Mouse (Mus musculus): ENCODE data around the gene Ambra1. TPM values are rescaled to one million over a fixed set of nuclear protein-coding genes. Genes with fewer than 3 reads are reported as not detected.

Ambra1 gene
- polyA plus RNA-seq, 1 experiment from 2014 or later = 27.0 TPM

DNA sequence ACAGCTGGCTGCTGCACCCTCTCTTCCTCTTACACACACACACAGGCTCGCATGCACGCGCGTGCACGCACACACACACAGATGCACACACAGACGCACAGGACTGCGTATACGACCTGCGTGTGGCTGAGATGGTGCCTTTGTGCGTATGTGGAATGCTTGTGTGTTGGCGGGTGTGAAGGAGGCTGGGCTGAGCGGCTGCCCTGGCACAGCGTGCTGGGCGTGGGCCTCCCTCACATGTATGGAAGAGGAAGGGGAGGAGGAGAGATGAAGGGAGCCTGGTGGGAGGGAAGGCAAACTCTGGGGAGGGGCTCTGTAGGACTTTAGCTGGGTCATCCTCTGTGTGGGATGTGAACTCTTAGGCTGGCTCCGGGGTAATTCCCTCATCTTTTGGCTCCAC lies 195.5 kb downstream of the Ambra1 start:
- Histone ChIP-seq H3K9me3 (no peaks in the 10 kb centered on the region), H3K27me3 (peaks cover 65% of the 10 kb centered on the region), H3K27ac (replicated peaks) (no peak overlapping the region), H3K4me1 (peaks cover 41% of the 10 kb centered on the region), H3K4me2 (replicated peaks) (no peak overlapping the region), H3K4me3 (no peak overlapping the region), H3K9ac (replicated peaks) (no peak overlapping the region), H3K36me3 (no peaks in the 10 kb centered on the region)
- 90% methylated on average over 15 of the region's 15 CpGs for WGBS
- no peak for ATAC-seq (ENCODE audit: low FRiP score, low read depth)

- H3K4me3 ChIP-seq = no peak within 1 kb of the TSS
- peak within 1 kb of the TSS; percentile 12 for H3K4me2 ChIP-seq (replicated peaks)
- no peak for ATAC-seq (ENCODE audit: low FRiP score, low read depth)
- peaks cover 38% of the 10 kb centered on the region for H3K4me1 ChIP-seq
- peaks cover 50% of the 10 kb centered on the region for H3K27me3 ChIP-seq
- no peak within 1 kb of the TSS for H3K27ac ChIP-seq (replicated peaks)
- no peak within 1 kb of the TSS for H3K9ac ChIP-seq (replicated peaks)
- no peaks in the 10 kb centered on the region for H3K9me3 ChIP-seq
- WGBS = 92% methylated on average over 3 of the region's 3 CpGs
- H3K36me3 ChIP-seq = no peaks in the 10 kb centered on the region
Measured at GRCm38 (mm10) chr2:91926949-91927348, 197.0 kb downstream of the Ambra1 start, which contains the start of gene Chrm4. Chrm4 (plus strand) TSS chr2:91927249.

DNA sequence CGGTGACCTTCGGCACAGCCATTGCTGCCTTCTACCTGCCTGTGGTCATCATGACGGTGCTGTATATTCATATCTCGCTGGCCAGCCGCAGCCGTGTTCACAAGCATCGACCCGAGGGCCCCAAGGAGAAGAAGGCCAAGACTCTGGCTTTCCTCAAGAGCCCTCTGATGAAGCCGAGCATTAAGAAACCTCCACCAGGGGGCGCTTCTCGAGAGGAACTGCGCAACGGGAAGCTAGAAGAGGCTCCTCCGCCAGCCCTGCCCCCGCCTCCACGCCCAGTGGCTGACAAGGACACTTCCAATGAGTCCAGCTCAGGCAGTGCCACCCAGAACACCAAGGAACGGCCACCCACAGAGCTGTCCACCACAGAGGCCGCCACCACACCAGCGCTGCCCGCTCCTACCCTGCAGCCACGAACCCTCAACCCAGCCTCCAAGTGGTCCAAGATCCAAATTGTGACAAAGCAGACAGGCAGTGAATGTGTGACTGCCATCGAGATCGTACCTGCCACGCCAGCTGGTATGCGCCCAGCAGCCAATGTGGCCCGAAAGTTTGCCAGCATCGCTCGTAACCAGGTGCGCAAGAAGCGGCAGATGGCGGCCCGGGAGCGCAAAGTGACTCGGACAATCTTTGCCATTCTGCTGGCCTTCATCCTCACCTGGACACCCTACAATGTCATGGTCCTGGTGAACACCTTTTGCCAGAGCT lies 198.0 kb downstream of the Ambra1 start:
- Histone ChIP-seq H3K4me1 (peaks cover 46% of the 10 kb centered on the region), H3K4me2 (replicated peaks) (peak overlapping the region; percentile 12), H3K27ac (replicated peaks) (no peak overlapping the region), H3K9me3 (no peaks in the 10 kb centered on the region), H3K9ac (replicated peaks) (no peak overlapping the region), H3K36me3 (no peaks in the 10 kb centered on the region), H3K4me3 (no peak overlapping the region), H3K27me3 (peaks cover 39% of the 10 kb centered on the region)
- WGBS = 49% methylated on average over 34 of the region's 34 CpGs
- no peak for ATAC-seq (ENCODE audit: low FRiP score, low read depth)

GRCm38 (mm10) chr2:91928534-91929350 lies 198.8 kb downstream of the Ambra1 start:
- H3K27ac ChIP-seq (replicated peaks) = 0 out of 2 replicates have a peak overlapping the region, but pooled peaks have one; percentile 20
- no peaks in the 10 kb centered on the region for H3K36me3 ChIP-seq
- 76% methylated on average over 23 of the region's 23 CpGs for WGBS
- H3K4me3 ChIP-seq = no peak overlapping the region
- H3K4me2 ChIP-seq (replicated peaks) = no peak overlapping the region
- no peak overlapping the region for H3K9ac ChIP-seq (replicated peaks)
- no peaks in the 10 kb centered on the region for H3K9me3 ChIP-seq
- H3K27me3 ChIP-seq = peaks cover 32% of the 10 kb centered on the region
- H3K4me1 ChIP-seq = peaks cover 46% of the 10 kb centered on the region
- ATAC-seq (ENCODE audit: low FRiP score, low read depth) = no peak

GRCm38 (mm10) chr2:91929455-91929854 lies 199.5 kb downstream of the Ambra1 start:
- 0 out of 2 replicates have a peak, but pooled peaks cover under 1% of the 10 kb centered on the region for H3K36me3 ChIP-seq
- peak overlapping the region; percentile 94 for H3K9ac ChIP-seq (replicated peaks)
- peak overlapping the region; percentile 75 for H3K4me2 ChIP-seq (replicated peaks)
- 51% methylated on average over 3 of the region's 3 CpGs for WGBS
- peaks cover 25% of the 10 kb centered on the region for H3K27me3 ChIP-seq
- ATAC-seq (ENCODE audit: low FRiP score, low read depth) = no peak
- peak overlapping the region; percentile 76 for H3K4me3 ChIP-seq
- peak overlapping the region; percentile 94; the same call in 1 of the 2 replicates for H3K27ac ChIP-seq (replicated peaks)
- H3K9me3 ChIP-seq = no peaks in the 10 kb centered on the region
- H3K4me1 ChIP-seq = peaks cover 44% of the 10 kb centered on the region

- peak overlapping the region; percentile 76 for H3K4me3 ChIP-seq
- peak overlapping the region; percentile 94 for H3K27ac ChIP-seq (replicated peaks)
- WGBS = 6% methylated on average over 12 of the region's 12 CpGs
- peaks cover 5% of the 10 kb centered on the region; the same call in 1 of the 2 replicates for H3K36me3 ChIP-seq
- H3K4me2 ChIP-seq (replicated peaks) = peak overlapping the region; percentile 75
- peaks cover 44% of the 10 kb centered on the region for H3K4me1 ChIP-seq
- no peaks in the 10 kb centered on the region for H3K9me3 ChIP-seq
- no peak for ATAC-seq (ENCODE audit: low FRiP score, low read depth)
- H3K9ac ChIP-seq (replicated peaks) = peak overlapping the region; percentile 94
- H3K27me3 ChIP-seq = peaks cover 20% of the 10 kb centered on the region
Measured at GRCm38 (mm10) chr2:91929936-91930335, 200.0 kb downstream of the Ambra1 start.

DNA sequence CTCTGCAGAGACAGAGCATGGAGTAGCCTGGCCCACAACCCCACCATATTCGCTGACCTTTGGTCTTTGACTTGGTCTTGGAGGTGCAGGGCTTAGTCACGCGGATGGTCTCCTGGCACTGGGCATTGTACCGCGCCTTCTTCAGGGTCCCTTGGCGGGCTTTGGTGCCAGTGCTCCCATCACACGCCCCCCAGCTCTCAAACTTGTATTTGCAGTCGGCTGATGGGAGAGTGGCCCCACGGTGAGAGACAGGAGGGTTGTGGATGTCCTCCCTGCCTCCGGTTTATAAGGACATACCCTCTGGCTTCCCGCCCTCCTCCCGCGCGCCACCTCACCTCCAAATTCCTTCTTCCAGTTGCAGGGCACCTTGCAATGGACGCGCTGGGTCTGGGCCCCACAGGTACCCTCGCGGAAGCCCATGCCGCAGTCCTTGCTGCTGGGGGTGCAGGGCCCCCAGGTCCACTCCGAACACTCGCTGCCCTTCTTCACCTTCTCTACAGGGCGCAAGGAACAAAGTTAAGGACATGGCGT lies 200.9 kb downstream of the Ambra1 start:
- peak; percentile 0; the same call in 1 of the 2 replicates for ATAC-seq (ENCODE audit: low FRiP score, low read depth)
- peaks cover 14% of the 10 kb centered on the region; the same call in 1 of the 2 replicates for H3K36me3 ChIP-seq
- peak overlapping the region; percentile 94 for H3K9ac ChIP-seq (replicated peaks)
- H3K9me3 ChIP-seq = no peaks in the 10 kb centered on the region
- WGBS = 1% methylated on average over 23 of the region's 23 CpGs
- H3K4me3 ChIP-seq = peak overlapping the region; percentile 76
- H3K27me3 ChIP-seq = peaks cover 11% of the 10 kb centered on the region; the same call in 1 of the 2 replicates
- peaks cover 44% of the 10 kb centered on the region for H3K4me1 ChIP-seq
- peak overlapping the region; percentile 75 for H3K4me2 ChIP-seq (replicated peaks)
- H3K27ac ChIP-seq (replicated peaks) = peak overlapping the region; percentile 94

- Histone ChIP-seq H3K4me3 (peak overlapping the region; percentile 76), H3K4me2 (replicated peaks) (peak overlapping the region; percentile 75), H3K27ac (replicated peaks) (peak overlapping the region; percentile 94), H3K36me3 (peaks cover 21% of the 10 kb centered on the region), H3K27me3 (peaks cover 6% of the 10 kb centered on the region; the same call in 1 of the 2 replicates), H3K9me3 (no peaks in the 10 kb centered on the region), H3K9ac (replicated peaks) (peak overlapping the region; percentile 94), H3K4me1 (peaks cover 44% of the 10 kb centered on the region)
- WGBS = under 1% methylated on average over 49 of the region's 50 CpGs
- ATAC-seq (ENCODE audit: low FRiP score, low read depth) = peak; percentile 85
Measured at GRCm38 (mm10) chr2:91931328-91932159, 201.6 kb downstream of the Ambra1 start.

DNA sequence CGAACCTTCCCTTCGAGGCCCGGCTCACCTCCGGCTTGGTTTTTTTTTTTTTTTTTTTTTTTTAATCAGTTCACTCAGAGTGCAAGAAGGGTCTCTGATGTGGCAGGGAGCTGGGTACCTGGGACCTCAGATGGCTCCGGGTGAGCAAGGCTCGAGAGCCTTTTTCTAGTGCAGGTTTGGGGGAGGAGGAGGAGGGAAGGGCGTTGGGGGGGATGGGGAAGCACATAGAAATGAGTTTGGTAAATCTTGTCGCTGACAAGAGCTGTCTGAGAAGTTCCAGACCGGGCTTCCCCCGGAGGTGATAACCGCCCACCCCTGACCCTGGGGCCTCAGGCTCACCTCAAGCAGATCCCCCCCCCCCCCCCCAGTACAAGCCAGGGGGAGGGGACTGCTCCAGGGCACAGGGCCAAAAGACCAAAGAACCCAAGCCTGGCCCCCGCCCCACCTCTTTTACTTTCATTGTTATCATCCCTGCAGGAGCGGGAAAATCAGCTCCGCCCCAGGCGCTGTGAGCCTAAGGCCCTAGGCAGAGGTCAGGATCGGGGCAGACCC lies 202.3 kb downstream of the Ambra1 start, which contains the start of gene Mdk:
Mdk (minus strand) TSS at position 138 of the 552 bp plus-strand sequence.
- Histone ChIP-seq H3K4me2 (replicated peaks) (peak within 1 kb of the TSS; percentile 75), H3K36me3 (peaks cover 27% of the 10 kb centered on the region), H3K27me3 (peaks cover 4% of the 10 kb centered on the region; the same call in 1 of the 2 replicates), H3K9me3 (no peaks in the 10 kb centered on the region), H3K4me1 (peaks cover 44% of the 10 kb centered on the region), H3K27ac (replicated peaks) (peak within 1 kb of the TSS; percentile 94), H3K4me3 (peak within 1 kb of the TSS; percentile 76), H3K9ac (replicated peaks) (peak within 1 kb of the TSS; percentile 94)
- ATAC-seq (ENCODE audit: low FRiP score, low read depth) = peak; percentile 12
- 2% methylated on average over 15 of the region's 16 CpGs for WGBS

GRCm38 (mm10) chr2:91932737-91933350 lies 202.9 kb downstream of the Ambra1 start:
- no peak for ATAC-seq (ENCODE audit: low FRiP score, low read depth)
- Histone ChIP-seq H3K36me3 (peaks cover 33% of the 10 kb centered on the region), H3K4me1 (peaks cover 44% of the 10 kb centered on the region), H3K4me2 (replicated peaks) (peak overlapping the region; percentile 75), H3K27me3 (peaks cover 3% of the 10 kb centered on the region; the same call in 1 of the 2 replicates), H3K9me3 (no peaks in the 10 kb centered on the region), H3K27ac (replicated peaks) (peak overlapping the region; percentile 94), H3K9ac (replicated peaks) (peak overlapping the region; percentile 46; the same call in 1 of the 2 replicates), H3K4me3 (no peak overlapping the region)
- WGBS = 7% methylated on average over 6 of the region's 6 CpGs

Data from midbrain, embryonic 12.5 days (tissue).